Mouse (Mus musculus): ENCODE results near the gene Serac1.

Gene Serac1

GRCm38 (mm10) chr17:6079287-6080122 is at the start of gene Serac1, which contains the start of gene Gtf2h5:
Serac1 (minus strand) TSS chr17:6079741.
Gtf2h5 (plus strand) TSS chr17:6079786.
- in situ Hi-C loops (cut with MseI, MboI), result no loop called here

GRCm38 (mm10) chr17:6128039-6128438 is 48.5 kb upstream of the Serac1 start:
- in situ Hi-C loops (cut with MseI, MboI), result no loop called here

GRCm38 (mm10) chr17:6125441-6125840 is 45.9 kb upstream of the Serac1 start:
- in situ Hi-C loops (cut with MseI, MboI), result no loop called here

GRCm38 (mm10) chr17:6123776-6124175 is 44.2 kb upstream of the Serac1 start:
- in situ Hi-C loops (cut with MseI, MboI), result no loop called here

- in situ Hi-C loops (cut with MseI, MboI), result no loop called here
Measured at GRCm38 (mm10) chr17:6118861-6119260, 39.3 kb upstream of the Serac1 start.

- in situ Hi-C loops (cut with MseI, MboI), result no loop called here
Measured at GRCm38 (mm10) chr17:6117917-6118316, 38.4 kb upstream of the Serac1 start.

GRCm38 (mm10) chr17:6117148-6117725 is 37.7 kb upstream of the Serac1 start:
- in situ Hi-C loops (cut with MseI, MboI), result no loop called here

- in situ Hi-C loops (cut with MseI, MboI), result no loop called here
Measured at GRCm38 (mm10) chr17:6115085-6115484, 35.5 kb upstream of the Serac1 start.

GRCm38 (mm10) chr17:6113653-6114052 is 34.1 kb upstream of the Serac1 start:
- in situ Hi-C loops (cut with MseI, MboI), result no loop called here

GRCm38 (mm10) chr17:6110956-6111355 is 31.4 kb upstream of the Serac1 start:
- in situ Hi-C loops (cut with MseI, MboI), result no loop called here

- in situ Hi-C loops (cut with MseI, MboI), result no loop called here
Measured at GRCm38 (mm10) chr17:6108175-6108574, 28.6 kb upstream of the Serac1 start.

GRCm38 (mm10) chr17:6107015-6107601 is 27.6 kb upstream of the Serac1 start:
- in situ Hi-C loops (cut with MseI, MboI), result no loop called here

- in situ Hi-C loops (cut with MseI, MboI), result no loop called here
Measured at GRCm38 (mm10) chr17:6106361-6107014, 26.9 kb upstream of the Serac1 start, which contains the start of gene Tulp4. Tulp4 (plus strand) TSS chr17:6106437.

- in situ Hi-C loops (cut with MseI, MboI), result no loop called here
Measured at GRCm38 (mm10) chr17:6103566-6103965, 24.0 kb upstream of the Serac1 start.

- in situ Hi-C loops (cut with MseI, MboI), result no loop called here
Measured at GRCm38 (mm10) chr17:6102287-6102686, 22.7 kb upstream of the Serac1 start.

GRCm38 (mm10) chr17:6097884-6098283 is 18.3 kb upstream of the Serac1 start:
- in situ Hi-C loops (cut with MseI, MboI), result no loop called here

GRCm38 (mm10) chr17:6095579-6095978 is 16.0 kb upstream of the Serac1 start:
- in situ Hi-C loops (cut with MseI, MboI), result no loop called here

- in situ Hi-C loops (cut with MseI, MboI), result no loop called here
Measured at GRCm38 (mm10) chr17:6091604-6092003, 12.1 kb upstream of the Serac1 start.

- in situ Hi-C loops (cut with MseI, MboI), result no loop called here
Measured at GRCm38 (mm10) chr17:6083323-6083890, 3.9 kb upstream of the Serac1 start.

GRCm38 (mm10) chr17:6073405-6073804 is 6.1 kb downstream of the Serac1 start:
- in situ Hi-C loops (cut with MseI, MboI), result no loop called here

- in situ Hi-C loops (cut with MseI, MboI), result no loop called here
Measured at GRCm38 (mm10) chr17:6069866-6070265, 9.7 kb downstream of the Serac1 start.

- in situ Hi-C loops (cut with MseI, MboI), result no loop called here
Measured at GRCm38 (mm10) chr17:6067613-6068012, 11.9 kb downstream of the Serac1 start.

Data from mouse trophoblast stem cell (cell line).